Mouse (Mus musculus): ENCODE results near the gene Tex35.

DNA sequence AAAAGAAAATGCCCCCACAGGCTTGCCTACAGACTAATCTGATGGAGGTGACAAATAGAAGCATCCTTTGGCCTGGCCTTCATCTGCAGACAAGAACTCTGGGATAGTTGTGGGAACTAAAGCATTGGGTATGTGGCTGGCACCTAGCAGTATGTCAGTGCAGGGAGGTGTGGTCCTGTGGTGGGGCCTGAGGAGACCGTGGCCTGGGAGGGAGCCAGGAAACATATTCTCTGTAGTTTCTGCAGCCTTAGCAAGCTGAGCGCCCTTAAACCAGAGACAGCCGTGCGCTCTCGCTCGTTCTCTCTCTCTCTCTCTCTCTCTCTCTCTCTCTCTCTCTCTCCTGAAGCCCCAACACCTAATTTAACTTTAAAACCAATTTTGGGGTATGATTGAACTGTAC lies 34.1 kb downstream of the Tex35 start:
- no peak for TF ChIP-seq CTCF (IDR thresholded peaks at IDR 0.05; ENCODE audit: low read depth, low read length)
- TF ChIP-seq POLR2A (IDR thresholded peaks at IDR 0.05; ENCODE audit: borderline replicate concordance, low read depth, low read length), result no peak

All from bone marrow macrophage, adult 2 months (primary cell).